Mouse (Mus musculus) liver, adult 2 months (tissue): ENCODE data around the gene Dlgap1.

ENCODE experiments used
- CTCF ChIP-seq: fragments of 200-500 bp; IDR thresholded peaks from 2 replicates; pipeline ENCODE4 v1.5.1; 2011; ENCODE audit warnings: low read depth, low read length, control low read depth
- POLR2A ChIP-seq: fragments of 200-500 bp; IDR thresholded peaks from 2 replicates; pipeline ENCODE4 v1.6.1; 2011; ENCODE audit warnings: low read length, control low read depth; ENCODE audit not compliant: insufficient read depth; ENCODE audit errors: extremely low read depth

DNA sequence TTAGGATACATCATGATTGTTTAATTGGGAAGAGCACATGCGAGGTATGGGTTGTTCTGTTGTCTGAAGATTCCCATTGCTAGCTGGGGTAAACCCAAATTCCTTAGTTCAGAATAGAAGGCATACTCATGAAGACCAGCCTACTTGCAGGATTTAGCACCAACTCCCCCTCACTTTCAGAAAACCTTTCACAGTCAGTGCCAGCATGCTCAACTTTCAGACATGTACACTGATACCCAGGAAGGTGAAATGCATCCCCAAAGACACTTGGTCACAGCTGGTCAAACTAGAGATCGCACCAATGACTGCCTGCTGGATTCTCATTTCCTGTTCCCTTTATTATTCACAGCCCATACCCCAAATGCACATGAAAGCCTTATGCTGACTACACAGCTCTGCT lies 318.8 kb downstream of the Dlgap1 start:
- TF ChIP-seq CTCF (no peak), POLR2A (no peak)
